Mouse (Mus musculus) MEL (cell line): ENCODE measurements around the gene Gm28035. TPM values are rescaled to one million over a fixed set of nuclear protein-coding genes. Genes with fewer than 3 reads are reported as not detected.

Experiments used
- DNase-seq: peaks from one replicate; pipeline ENCODE4 v3.0.0; 2011; ENCODE audit warnings: low read depth, low spot score
- H3K27ac ChIP-seq: 2 replicates; pipeline ENCODE4 v1.5.1; 2012; ENCODE audit warnings: low read depth, mild to moderate bottlenecking, control low read depth, low read length, moderate library complexity; ENCODE audit not compliant: control insufficient read depth
- H3K27me3 ChIP-seq, 2 experiments: fragments of 150-350 bp in 1 of 2; sonication (generic) in 1 of 2; 2 replicates each; pipeline ENCODE4 v1.6.1; 2012; ENCODE audit warnings: low read length in 2 of 2, mild to moderate bottlenecking in 2 of 2, improper control_type of control experiment in 1 of 2, moderate library complexity in 1 of 2; ENCODE audit not compliant: insufficient read depth in 2 of 2, control insufficient read depth in 1 of 2
- H3K36me3 ChIP-seq, 2 experiments: 2 replicates each; pipeline ENCODE4 v1.6.1; 2012 to 2014; ENCODE audit warnings: low read length in 2 of 2, improper control_type of control experiment in 1 of 2, inconsistent platforms in 1 of 2, mild to moderate bottlenecking in 1 of 2; ENCODE audit not compliant: insufficient read depth in 2 of 2, control insufficient read depth in 1 of 2
- H3K4me1 ChIP-seq, 2 experiments: fragments of 150-350 bp in 1 of 2; sonication (generic) in 1 of 2; 2 replicates each; pipeline ENCODE4 v1.6.1; 2012; ENCODE audit warnings: low read length in 2 of 2, improper control_type of control experiment in 1 of 2, mild to moderate bottlenecking in 1 of 2; ENCODE audit not compliant: insufficient read depth in 2 of 2, control insufficient read depth in 1 of 2
- H3K4me3 ChIP-seq, 2 experiments: fragments of 150-350 bp in 1 of 2; sonication (generic) in 1 of 2; 2 replicates each; pipeline ENCODE4 v1.5.1; 2012; ENCODE audit warnings: low read depth in 2 of 2, low read length in 2 of 2, mild to moderate bottlenecking in 2 of 2, moderate library complexity in 2 of 2, control low read depth in 1 of 2, improper control_type of control experiment in 1 of 2; ENCODE audit not compliant: control insufficient read depth in 1 of 2, insufficient read depth in 1 of 2
- H3K79me2 ChIP-seq: 2 replicates; pipeline ENCODE4 v1.6.1; 2012; ENCODE audit warnings: mild to moderate bottlenecking, low read length, moderate library complexity; ENCODE audit not compliant: control insufficient read depth, poor library complexity, insufficient read depth
- H3K9ac ChIP-seq: 2 replicates; pipeline ENCODE4 v1.6.1; 2012; ENCODE audit warnings: low read depth, mild to moderate bottlenecking, control low read depth, low read length, moderate library complexity; ENCODE audit not compliant: control insufficient read depth, poor library complexity, severe bottlenecking
- H3K9me3 ChIP-seq: fragments of 150-350 bp; sonication (generic); replicated peaks from 2 replicates; pipeline ENCODE4 v1.6.1; 2012; ENCODE audit warnings: mild to moderate bottlenecking, low read length, improper control_type of control experiment, moderate library complexity; ENCODE audit not compliant: insufficient read depth
- BHLHE40 ChIP-seq: IDR thresholded peaks from 2 replicates; pipeline ENCODE4 v1.6.1; 2012; ENCODE audit warnings: low read depth, mild to moderate bottlenecking, inconsistent platforms, low read length, improper control_type of control experiment, borderline replicate concordance
- CHD2 ChIP-seq: IDR thresholded peaks from 2 replicates; pipeline ENCODE4 v1.6.1; 2011; ENCODE audit warnings: low read length, improper control_type of control experiment
- CTCF ChIP-seq, 3 experiments: IDR thresholded peaks in 2 of 3; conservative IDR thresholded peaks in 1 of 3; 2 replicates each; pipeline ENCODE4 v1.5.1; 2011 to 2012; ENCODE audit warnings: low read length in 3 of 3, low read depth in 2 of 3, mild to moderate bottlenecking in 2 of 3, improper control_type of control experiment in 1 of 3, inconsistent platforms in 1 of 3, mixed read lengths in 1 of 3, moderate library complexity in 1 of 3; ENCODE audit not compliant: control insufficient read depth in 1 of 3, insufficient read depth in 1 of 3, poor library complexity in 1 of 3, severe bottlenecking in 1 of 3
- ELF1 ChIP-seq: IDR thresholded peaks from 2 replicates; pipeline ENCODE4 v1.6.1; 2014; ENCODE audit warnings: low read depth, mild to moderate bottlenecking, inconsistent platforms, low read length, improper control_type of control experiment, moderate library complexity
- EP300 ChIP-seq, 2 experiments: IDR thresholded peaks; 2 replicates each; pipeline ENCODE4 v1.6.1; 2011; ENCODE audit warnings: improper control_type of control experiment in 2 of 2, low read length in 2 of 2, low read depth in 1 of 2, mild to moderate bottlenecking in 1 of 2
- ETS1 ChIP-seq: IDR thresholded peaks from 2 replicates; pipeline ENCODE4 v1.6.1; 2012; ENCODE audit warnings: low read depth, mild to moderate bottlenecking, inconsistent platforms, low read length, improper control_type of control experiment, moderate library complexity
- GATA1 ChIP-seq: IDR thresholded peaks from 2 replicates; pipeline ENCODE4 v1.6.1; 2011; ENCODE audit warnings: low read depth, low read length, improper control_type of control experiment
- HCFC1 ChIP-seq: IDR thresholded peaks from 2 replicates; pipeline ENCODE4 v1.6.1; 2012; ENCODE audit warnings: low read depth, mild to moderate bottlenecking, inconsistent platforms, low read length, improper control_type of control experiment, moderate library complexity
- KAT2A ChIP-seq: conservative IDR thresholded peaks from 2 replicates; pipeline ENCODE4 v1.6.1; 2012; ENCODE audit warnings: low read depth, low read length, improper control_type of control experiment, inconsistent platforms
- MAFK ChIP-seq: IDR thresholded peaks from 2 replicates; pipeline ENCODE4 v1.6.1; 2011; ENCODE audit warnings: low read depth, mild to moderate bottlenecking, low read length, improper control_type of control experiment, borderline replicate concordance
- MAX ChIP-seq: IDR thresholded peaks from 2 replicates; pipeline ENCODE4 v1.6.1; 2011; ENCODE audit warnings: low read length, improper control_type of control experiment
- MAZ ChIP-seq: IDR thresholded peaks from 2 replicates; pipeline ENCODE4 v1.6.1; 2012; ENCODE audit warnings: low read depth, mild to moderate bottlenecking, inconsistent platforms, low read length, improper control_type of control experiment
- MEF2A ChIP-seq: IDR thresholded peaks from 2 replicates; pipeline ENCODE4 v1.6.1; 2014; ENCODE audit warnings: low read depth, mild to moderate bottlenecking, inconsistent platforms, low read length, improper control_type of control experiment; ENCODE audit not compliant: poor library complexity, insufficient replicate concordance, severe bottlenecking; ENCODE audit errors: extremely low read depth
- MXI1 ChIP-seq: IDR thresholded peaks from 2 replicates; pipeline ENCODE4 v1.6.1; 2011; ENCODE audit warnings: mild to moderate bottlenecking, low read depth, low read length, improper control_type of control experiment
- MYC ChIP-seq: IDR thresholded peaks from 2 replicates; pipeline ENCODE4 v1.6.1; 2011; ENCODE audit warnings: low read depth, mild to moderate bottlenecking, low read length, improper control_type of control experiment, moderate library complexity
- NELFE ChIP-seq: IDR thresholded peaks from 2 replicates; pipeline ENCODE4 v1.6.1; 2011; ENCODE audit warnings: low read depth, low read length, improper control_type of control experiment
- POLR2A ChIP-seq, 2 experiments: IDR thresholded peaks; 2 replicates each; pipeline ENCODE4 v1.6.1; 2011 to 2012; ENCODE audit warnings: low read length in 2 of 2, mild to moderate bottlenecking in 2 of 2, control low read depth in 1 of 2, improper control_type of control experiment in 1 of 2, low read depth in 1 of 2, moderate library complexity in 1 of 2; ENCODE audit not compliant: control insufficient read depth in 1 of 2, insufficient read depth in 1 of 2, poor library complexity in 1 of 2
- POLR2AphosphoS2 ChIP-seq: IDR thresholded peaks from 2 replicates; pipeline ENCODE4 v1.6.1; 2011; ENCODE audit warnings: low read length, improper control_type of control experiment
- POLR2AphosphoS5 ChIP-seq: IDR thresholded peaks from 2 replicates; pipeline ENCODE4 v1.6.1; 2012; ENCODE audit warnings: low read depth, borderline replicate concordance, mild to moderate bottlenecking, inconsistent platforms, low read length, moderate library complexity, mixed read lengths
- RAD21 ChIP-seq: IDR thresholded peaks from 2 replicates; pipeline ENCODE4 v1.6.1; 2011; ENCODE audit warnings: mild to moderate bottlenecking, low read depth, low read length, improper control_type of control experiment
- RCOR1 ChIP-seq: IDR thresholded peaks from 2 replicates; pipeline ENCODE4 v1.6.1; 2012; ENCODE audit warnings: low read depth, mild to moderate bottlenecking, inconsistent platforms, low read length, improper control_type of control experiment
- SIN3A ChIP-seq: IDR thresholded peaks from 2 replicates; pipeline ENCODE4 v1.6.1; 2012; ENCODE audit warnings: low read length, improper control_type of control experiment, inconsistent platforms
- SMC3 ChIP-seq: IDR thresholded peaks from 2 replicates; pipeline ENCODE4 v1.6.1; 2011; ENCODE audit warnings: low read depth, low read length, improper control_type of control experiment
- TAL1 ChIP-seq: IDR thresholded peaks from 2 replicates; pipeline ENCODE4 v1.6.1; 2012; ENCODE audit warnings: mild to moderate bottlenecking, inconsistent platforms, low read length, moderate library complexity, mixed read lengths
- TBP ChIP-seq: IDR thresholded peaks from 2 replicates; pipeline ENCODE4 v1.8.0; 2011; ENCODE audit warnings: low read depth, low read length, improper control_type of control experiment
- USF1 ChIP-seq: IDR thresholded peaks from 2 replicates; pipeline ENCODE4 v1.6.1; 2014; ENCODE audit warnings: low read depth, mild to moderate bottlenecking, inconsistent platforms, low read length, improper control_type of control experiment, moderate library complexity
- USF2 ChIP-seq, 2 experiments: IDR thresholded peaks; 2 replicates each; pipeline ENCODE4 v1.6.1; 2011 to 2012; ENCODE audit warnings: improper control_type of control experiment in 2 of 2, low read length in 2 of 2, borderline replicate concordance in 1 of 2, inconsistent platforms in 1 of 2, low read depth in 1 of 2, mild to moderate bottlenecking in 1 of 2; ENCODE audit not compliant: insufficient read depth in 1 of 2
- ZMIZ1 ChIP-seq: IDR thresholded peaks from 2 replicates; pipeline ENCODE4 v1.6.1; 2012; ENCODE audit warnings: low read depth, mild to moderate bottlenecking, inconsistent platforms, low read length, improper control_type of control experiment, moderate library complexity
- ZNF384 ChIP-seq: IDR thresholded peaks from 2 replicates; pipeline ENCODE4 v1.6.1; 2012; ENCODE audit warnings: low read depth, mild to moderate bottlenecking, inconsistent platforms, low read length, improper control_type of control experiment
- polyA plus RNA-seq, 2 experiments: library from polyadenylated mRNA; stranded (reverse) in 1 of 2; unstranded in 1 of 2; fragments of >175 nt in 1 of 2; fragments of >200 nt in 1 of 2; gene quantifications; 2 replicates each; pipeline versions ENCODE4 v1.2.1 to v1.2.4; 2012; ENCODE audit warnings: low replicate concordance in 2 of 2, low read depth in 1 of 2; ENCODE audit not compliant: insufficient read length in 2 of 2, insufficient read depth in 1 of 2, missing spikeins in 1 of 2
- total RNA-seq: library from RNA; depleted of rRNA; stranded (reverse); fragments of 300-350 nt; gene quantifications from 2 replicates; pipeline ENCODE4 v1.2.3, GENCODE M21; 2012

The Gm28035 gene
- total and polyA plus RNA-seq, 3 experiments: 0.26 TPM; not detected in 2

GRCm38 (mm10) chr2:30269241-30269990 lies 29.0 kb downstream of the Gm28035 start:
- no peak for TF ChIP-seq TAL1
- TF ChIP-seq MAX: no peak
- no peak for TF ChIP-seq TBP
- no peak for TF ChIP-seq MEF2A
- TF ChIP-seq GATA1: no peak
- no peak for TF ChIP-seq HCFC1
- no peak for TF ChIP-seq ZNF384
- no peaks in the 10 kb centered on the region; the same call in 1 of the 2 replicates for H3K79me2 ChIP-seq
- H3K4me1 ChIP-seq: peaks cover 19 to 25% of the 10 kb centered on the region in 2 experiments
- H3K27ac ChIP-seq: no peak overlapping the region; the same call in 1 of the 2 replicates
- H3K27me3 ChIP-seq: no peaks in the 10 kb centered on the region
- peaks cover 0 to 20% of the 10 kb centered on the region in 2 experiments; a peak in 2 of 4 replicates for H3K36me3 ChIP-seq
- H3K9ac ChIP-seq: no peak overlapping the region
- no peak for DNase-seq
- no peaks in the 10 kb centered on the region for H3K9me3 ChIP-seq
- H3K4me3 ChIP-seq: no peak overlapping the region

- peaks cover 19 to 21% of the 10 kb centered on the region in 2 experiments for H3K4me1 ChIP-seq
- H3K27me3 ChIP-seq: no peaks in the 10 kb centered on the region
- H3K9ac ChIP-seq: no peak overlapping the region
- DNase-seq: peak; percentile 89
- H3K27ac ChIP-seq: no peak overlapping the region; the same call in 1 of the 2 replicates
- no peaks in the 10 kb centered on the region for H3K9me3 ChIP-seq
- peaks cover 0 to 17% of the 10 kb centered on the region in 2 experiments; a peak in 2 of 4 replicates for H3K36me3 ChIP-seq
- no peaks in the 10 kb centered on the region; the same call in 1 of the 2 replicates for H3K79me2 ChIP-seq
- H3K4me3 ChIP-seq: no peak overlapping the region
- TF ChIP-seq RCOR1 (no peak), MAX (no peak), USF2 (IDR thresholded peaks at IDR 0.05; ENCODE audit: borderline replicate concordance in 1 of 2, insufficient read depth in 1 of 2, low read depth in 1 of 2, low read length in 2 of 2) (no peak), ELF1 (peak; percentile 40), KAT2A (no peak), MXI1 (peak; percentile 43; the same call in 1 of the 2 replicates), USF1 (no peak), MEF2A (no peak), TBP (0 out of 2 replicates have a peak, but pooled peaks have one; percentile 40), HCFC1 (no peak), POLR2AphosphoS2 (no peak), EP300 (IDR thresholded peaks at IDR 0.05; ENCODE audit: low read depth in 1 of 2, low read length in 2 of 2) (no peak), CTCF (IDR thresholded peaks at IDR 0.05 in 2 of 3, conservative IDR thresholded peaks at IDR 0.05 in 1 of 3; ENCODE audit: control insufficient read depth in 1 of 3, insufficient read depth in 1 of 3, low read depth in 2 of 3, low read length in 3 of 3, poor library complexity in 1 of 3, severe bottlenecking in 1 of 3) (peak; percentile 66 to 98 (median 96)), CHD2 (no peak), TAL1 (no peak), POLR2A (IDR thresholded peaks at IDR 0.05; ENCODE audit: control insufficient read depth in 1 of 2, insufficient read depth in 1 of 2, low read depth in 1 of 2, low read length in 2 of 2, poor library complexity in 1 of 2) (no peak), POLR2AphosphoS5 (no peak), MYC (0 out of 2 replicates have a peak, but pooled peaks have one; percentile 36), ETS1 (no peak), MAZ (0 out of 2 replicates have a peak, but pooled peaks have one; percentile 27), ZNF384 (no peak), SIN3A (peak; percentile 82), SMC3 (peak; percentile 95), GATA1 (no peak), NELFE (no peak; the same call in 1 of the 2 replicates), MAFK (no peak), BHLHE40 (peak; percentile 26; the same call in 1 of the 2 replicates), ZMIZ1 (no peak), RAD21 (peak; percentile 93)
These were observed 29.8 kb downstream of the Gm28035 start for GRCm38 (mm10) chr2:30270134-30270533.
